Mouse (Mus musculus) MEL (cell line): ENCODE measurements around the gene E130309D02Rik.

Source experiments
- CHD2 ChIP-seq: IDR thresholded peaks from 2 replicates; pipeline ENCODE4 v1.6.1; 2011; ENCODE audit warnings: low read length, improper control_type of control experiment
- CTCF ChIP-seq, 3 experiments: IDR thresholded peaks in 2 of 3; conservative IDR thresholded peaks in 1 of 3; 2 replicates each; pipeline ENCODE4 v1.5.1; 2011 to 2012; ENCODE audit warnings: low read length in 3 of 3, low read depth in 2 of 3, mild to moderate bottlenecking in 2 of 3, improper control_type of control experiment in 1 of 3, inconsistent platforms in 1 of 3, mixed read lengths in 1 of 3, moderate library complexity in 1 of 3; ENCODE audit not compliant: control insufficient read depth in 1 of 3, insufficient read depth in 1 of 3, poor library complexity in 1 of 3, severe bottlenecking in 1 of 3
- ELF1 ChIP-seq: IDR thresholded peaks from 2 replicates; pipeline ENCODE4 v1.6.1; 2014; ENCODE audit warnings: low read depth, mild to moderate bottlenecking, inconsistent platforms, low read length, improper control_type of control experiment, moderate library complexity
- GATA1 ChIP-seq: IDR thresholded peaks from 2 replicates; pipeline ENCODE4 v1.6.1; 2011; ENCODE audit warnings: low read depth, low read length, improper control_type of control experiment
- MAZ ChIP-seq: IDR thresholded peaks from 2 replicates; pipeline ENCODE4 v1.6.1; 2012; ENCODE audit warnings: low read depth, mild to moderate bottlenecking, inconsistent platforms, low read length, improper control_type of control experiment
- MEF2A ChIP-seq: IDR thresholded peaks from 2 replicates; pipeline ENCODE4 v1.6.1; 2014; ENCODE audit warnings: low read depth, mild to moderate bottlenecking, inconsistent platforms, low read length, improper control_type of control experiment; ENCODE audit not compliant: poor library complexity, insufficient replicate concordance, severe bottlenecking; ENCODE audit errors: extremely low read depth
- POLR2A ChIP-seq, 2 experiments: IDR thresholded peaks; 2 replicates each; pipeline ENCODE4 v1.6.1; 2011 to 2012; ENCODE audit warnings: low read length in 2 of 2, mild to moderate bottlenecking in 2 of 2, control low read depth in 1 of 2, improper control_type of control experiment in 1 of 2, low read depth in 1 of 2, moderate library complexity in 1 of 2; ENCODE audit not compliant: control insufficient read depth in 1 of 2, insufficient read depth in 1 of 2, poor library complexity in 1 of 2
- RAD21 ChIP-seq: IDR thresholded peaks from 2 replicates; pipeline ENCODE4 v1.6.1; 2011; ENCODE audit warnings: mild to moderate bottlenecking, low read depth, low read length, improper control_type of control experiment
- TAL1 ChIP-seq: IDR thresholded peaks from 2 replicates; pipeline ENCODE4 v1.6.1; 2012; ENCODE audit warnings: mild to moderate bottlenecking, inconsistent platforms, low read length, moderate library complexity, mixed read lengths
- TCF12 ChIP-seq: IDR thresholded peaks from 2 replicates; pipeline ENCODE4 v1.6.1; 2014; ENCODE audit warnings: low read depth, mild to moderate bottlenecking, inconsistent platforms, low read length, improper control_type of control experiment, moderate library complexity
- UBTF ChIP-seq: IDR thresholded peaks from 2 replicates; pipeline ENCODE4 v1.6.1; 2012; ENCODE audit warnings: low read depth, mild to moderate bottlenecking, inconsistent platforms, low read length, improper control_type of control experiment, moderate library complexity, borderline replicate concordance; ENCODE audit not compliant: insufficient read depth
- ZNF384 ChIP-seq: IDR thresholded peaks from 2 replicates; pipeline ENCODE4 v1.6.1; 2012; ENCODE audit warnings: low read depth, mild to moderate bottlenecking, inconsistent platforms, low read length, improper control_type of control experiment

GRCm38 (mm10) chr5:143253186-143253880 lies 61.8 kb downstream of the E130309D02Rik start:
- TF ChIP-seq UBTF (no peak), CTCF (IDR thresholded peaks at IDR 0.05 in 2 of 3, conservative IDR thresholded peaks at IDR 0.05 in 1 of 3; ENCODE audit: control insufficient read depth in 1 of 3, insufficient read depth in 1 of 3, low read depth in 2 of 3, low read length in 3 of 3, poor library complexity in 1 of 3, severe bottlenecking in 1 of 3) (no peak), MAZ (no peak), POLR2A (IDR thresholded peaks at IDR 0.05; ENCODE audit: control insufficient read depth in 1 of 2, insufficient read depth in 1 of 2, low read depth in 1 of 2, low read length in 2 of 2, poor library complexity in 1 of 2) (no peak), GATA1 (no peak), CHD2 (no peak), ELF1 (no peak), RAD21 (no peak), MEF2A (no peak), TCF12 (no peak), ZNF384 (no peak), TAL1 (no peak)
